Mouse (Mus musculus): Measurements from ENCODE around the gene Snapc2. TPM values are rescaled to one million over a fixed set of nuclear protein-coding genes. Genes with fewer than 3 reads are reported as not detected.

Gene Snapc2
- total RNA-seq, 1 experiment from 2014 or later: 15.7 TPM

DNA sequence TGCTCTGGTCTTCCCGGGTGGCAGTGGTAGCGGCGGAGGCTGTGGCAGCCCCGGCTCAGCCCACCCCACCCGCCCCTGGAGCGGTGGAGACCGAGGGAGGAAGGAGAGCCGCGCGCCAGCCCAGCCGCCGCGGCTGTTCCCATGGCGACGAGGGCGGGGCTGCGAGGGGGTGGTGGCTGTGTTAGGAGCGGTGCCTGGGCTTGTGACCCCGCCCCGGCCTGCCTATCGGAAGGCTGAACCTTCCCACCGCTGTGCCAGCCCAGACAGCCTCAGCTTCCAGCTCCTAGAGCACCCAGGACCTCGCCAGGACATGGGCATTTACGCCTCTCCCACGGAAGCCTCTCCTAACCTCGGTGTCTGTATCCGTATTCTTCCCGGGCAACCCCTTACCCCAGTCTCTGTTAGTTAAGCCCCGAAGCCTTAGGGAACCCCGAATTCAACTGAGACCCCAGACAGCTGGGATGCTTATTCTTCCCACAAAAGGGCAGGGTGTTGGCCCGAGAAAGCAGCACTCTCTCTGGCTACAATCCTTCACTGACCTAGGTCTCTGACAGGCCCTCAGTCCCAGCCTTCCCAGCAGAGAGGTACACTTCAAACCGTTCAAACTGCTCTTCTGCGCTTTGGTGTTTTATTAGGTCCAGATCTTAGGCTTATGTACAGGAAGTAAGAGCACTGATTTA is 6.4 kb downstream of the Snapc2 start, which contains the start of gene Ctxn1:
Gene Ctxn1 (minus strand): TSS at position 150 of the 680 bp plus-strand sequence.
- peak; percentile 78 for ATAC-seq (ENCODE audit: extremely low read depth, insufficient number of reproducible peaks, low FRiP score, poor library complexity, severe bottlenecking)

DNA sequence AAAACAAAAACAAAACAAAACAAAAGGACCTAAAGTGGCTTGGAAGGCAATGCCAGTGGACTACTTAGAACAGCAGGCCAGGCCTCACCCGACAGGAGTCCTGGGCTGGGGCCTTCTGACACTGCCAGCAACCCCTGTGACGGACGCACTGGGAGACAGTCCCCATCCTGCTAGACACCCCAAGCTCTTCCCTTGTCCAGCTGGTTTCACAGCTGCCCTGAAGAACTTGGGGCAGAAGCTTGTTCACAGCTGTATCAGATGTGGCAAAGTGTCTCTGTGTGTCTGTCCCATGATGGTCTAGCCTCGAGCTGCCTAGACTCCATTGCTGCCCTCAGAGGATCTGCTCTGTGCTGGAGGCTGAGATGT is 6.9 kb downstream of the Snapc2 start:
- ATAC-seq (ENCODE audit: extremely low read depth, insufficient number of reproducible peaks, low FRiP score, poor library complexity, severe bottlenecking): no peak

DNA sequence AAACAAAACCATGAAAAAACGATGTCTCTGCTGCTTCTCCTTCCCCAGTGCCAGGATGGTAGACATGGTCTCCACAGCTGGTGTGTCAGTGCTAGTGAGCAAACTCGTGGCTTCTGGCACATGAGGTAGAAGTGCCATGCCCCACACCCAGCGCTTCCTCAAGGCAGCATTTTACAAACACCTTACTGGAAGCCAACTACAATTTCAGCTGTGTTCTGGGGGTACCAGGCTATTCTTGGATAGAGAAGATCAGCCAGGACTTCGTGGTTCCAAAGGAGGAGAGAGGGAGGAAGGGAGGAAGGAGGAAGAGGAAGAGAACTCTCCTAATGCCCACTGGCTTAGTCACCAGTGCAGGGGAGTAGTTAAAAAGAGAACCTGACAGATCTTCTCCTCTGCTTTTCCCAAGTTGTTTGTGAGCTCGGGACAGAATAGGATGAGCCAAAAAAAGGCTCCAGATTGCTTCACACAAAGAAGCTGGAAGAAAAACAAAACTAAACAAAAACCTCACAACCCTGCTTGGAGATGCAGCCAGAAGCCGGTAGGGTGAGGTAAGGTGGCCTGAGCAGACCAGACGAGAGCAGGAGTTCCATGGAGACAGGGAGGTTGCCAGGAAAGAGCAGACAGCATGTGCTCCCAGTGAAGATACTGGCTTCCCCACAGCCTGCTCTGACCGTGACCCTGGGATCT is 10.4 kb downstream of the Snapc2 start:
- ATAC-seq (ENCODE audit: extremely low read depth, insufficient number of reproducible peaks, low FRiP score, poor library complexity, severe bottlenecking): no peak

GRCm38 (mm10) chr8:4265160-4265914 is 12.5 kb downstream of the Snapc2 start:
- no peak for ATAC-seq (ENCODE audit: extremely low read depth, insufficient number of reproducible peaks, low FRiP score, poor library complexity, severe bottlenecking)

GRCm38 (mm10) chr8:4267627-4268026 is 14.7 kb downstream of the Snapc2 start:
- 0 out of 2 replicates have a peak, but pooled peaks have one; percentile 15 for ATAC-seq (ENCODE audit: extremely low read depth, insufficient number of reproducible peaks, low FRiP score, poor library complexity, severe bottlenecking)

DNA sequence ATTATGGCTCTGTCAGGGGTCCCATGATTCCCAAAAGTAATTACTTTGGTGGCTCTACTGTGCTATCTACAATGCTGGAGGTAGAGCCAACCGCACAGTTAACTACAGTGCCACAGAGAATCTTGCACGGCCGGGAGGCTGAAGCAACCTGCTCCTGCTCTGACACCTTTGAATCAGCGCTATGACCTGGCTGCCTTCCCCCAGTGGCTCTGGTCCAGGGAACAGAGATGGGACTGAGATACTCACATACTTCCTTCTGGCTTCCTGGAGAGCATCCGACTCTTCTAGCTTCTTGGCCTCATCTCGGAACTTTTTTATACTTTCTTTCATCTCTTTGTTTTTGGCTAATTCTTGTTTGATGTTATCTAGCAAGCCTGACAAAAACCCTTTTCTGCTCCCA is 16.7 kb downstream of the Snapc2 start:
- ATAC-seq (ENCODE audit: extremely low read depth, insufficient number of reproducible peaks, low FRiP score, poor library complexity, severe bottlenecking): no peak

- ATAC-seq (ENCODE audit: extremely low read depth, insufficient number of reproducible peaks, low FRiP score, poor library complexity, severe bottlenecking): peak; percentile 98
These were observed 22.6 kb downstream of the Snapc2 start, which contains the start of gene Timm44 for GRCm38 (mm10) chr8:4275275-4276110. TSS of gene Timm44 (minus strand) at chr8:4275913.

DNA sequence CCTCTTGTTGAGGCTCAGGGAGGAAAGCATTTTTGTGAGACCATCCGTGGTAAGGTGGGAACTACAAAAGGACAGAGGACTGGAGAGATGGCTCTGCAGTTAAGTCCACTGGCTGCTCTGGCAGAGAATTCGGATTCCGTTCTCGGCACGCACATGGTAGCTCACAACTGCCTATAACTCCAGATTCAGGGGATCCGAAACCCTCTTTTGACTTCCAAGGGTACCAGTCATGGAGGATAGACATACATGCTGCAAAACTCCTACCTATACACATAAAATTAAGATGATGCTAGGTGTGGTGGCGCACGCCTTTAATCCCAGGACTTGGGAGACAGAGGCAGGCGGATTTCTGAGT is 23.2 kb downstream of the Snapc2 start:
- 0 out of 2 replicates have a peak, but pooled peaks have one; percentile 10 for ATAC-seq (ENCODE audit: extremely low read depth, insufficient number of reproducible peaks, low FRiP score, poor library complexity, severe bottlenecking)

- no peak for ATAC-seq (ENCODE audit: extremely low read depth, insufficient number of reproducible peaks, low FRiP score, poor library complexity, severe bottlenecking)
These were observed 39.9 kb downstream of the Snapc2 start for GRCm38 (mm10) chr8:4292738-4293137.

DNA sequence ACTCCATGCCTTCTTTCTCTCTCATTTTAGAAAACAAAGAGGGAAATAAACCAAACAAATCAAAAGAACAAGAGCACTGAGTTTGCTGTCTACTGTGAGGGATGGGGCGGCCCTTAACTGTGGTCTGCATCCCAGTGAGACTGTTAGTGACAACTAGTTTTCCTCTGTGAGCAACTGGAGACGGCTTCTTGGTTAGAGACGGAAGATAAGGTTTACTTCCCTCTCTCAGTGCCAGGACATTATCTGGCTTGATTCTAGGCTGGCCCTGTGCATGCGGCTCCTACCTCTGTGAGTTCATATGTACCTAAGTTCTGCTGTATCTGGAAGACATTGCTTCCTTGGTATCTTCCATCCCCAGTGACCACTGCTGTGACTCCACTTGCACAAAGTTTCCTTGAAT is 44.9 kb downstream of the Snapc2 start:
- no peak for ATAC-seq (ENCODE audit: extremely low read depth, insufficient number of reproducible peaks, low FRiP score, poor library complexity, severe bottlenecking)

DNA sequence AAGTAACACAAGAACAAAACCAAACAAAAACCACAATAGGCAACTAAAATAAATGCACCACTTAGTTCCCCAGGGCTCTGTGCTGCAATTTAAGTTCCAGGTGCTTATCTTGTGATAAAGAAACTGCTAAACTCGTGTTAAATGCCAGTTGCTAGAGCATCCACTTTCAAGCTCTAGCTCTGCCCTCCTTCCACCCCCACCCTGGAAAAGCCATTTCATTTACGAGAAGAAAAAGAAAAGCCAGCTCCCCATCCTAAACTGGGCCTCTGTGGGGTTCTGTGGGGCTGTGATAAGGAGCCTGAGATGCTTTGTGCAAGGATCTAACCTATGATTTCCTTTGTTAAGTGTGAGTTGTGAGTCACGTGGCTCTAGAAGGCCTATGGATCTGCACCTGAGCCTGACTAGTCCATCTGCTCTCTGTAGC is 51.3 kb downstream of the Snapc2 start:
- ATAC-seq (ENCODE audit: extremely low read depth, insufficient number of reproducible peaks, low FRiP score, poor library complexity, severe bottlenecking): no peak

Other genes starting within 250 kb of the Snapc2 start
- gene Cd209f, start 147.2 kb upstream of the Snapc2 start, total RNA-seq (2017): not detected in 2 replicates
- gene Cd209g, start 119.0 kb upstream of the Snapc2 start, total RNA-seq (2017): not detected in 2 replicates
- gene Evi5l, start 86.5 kb upstream of the Snapc2 start, total RNA-seq (2017): 10.2 and 16.6 TPM in 2 replicates
- gene Prr36, start 35.6 kb upstream of the Snapc2 start, total RNA-seq (2017): not detected in 2 replicates
- not detected in 2 replicates for gene Lrrc8e, start 26.3 kb upstream of the Snapc2 start, total RNA-seq (2017)
- gene Map2k7, start 14.3 kb upstream of the Snapc2 start, total RNA-seq (2017): 44.1 and 50.7 TPM in 2 replicates
- gene Gm49320, start 14.2 kb upstream of the Snapc2 start, total RNA-seq (2017): 1.4 TPM in 1 of 2 replicates, not detected in the other
- gene Tgfbr3l, start 4.9 kb upstream of the Snapc2 start, total RNA-seq (2017): 8.4 and 10.2 TPM in 2 replicates
- gene Ctxn1, start 6.2 kb downstream of the Snapc2 start, total RNA-seq (2017): 0.35 TPM in 1 of 2 replicates, not detected in the other
- 78.5 and 86.7 TPM in 2 replicates for gene Timm44, start 22.8 kb downstream of the Snapc2 start, total RNA-seq (2017)
- gene Ccl25, start 72.1 kb downstream of the Snapc2 start, total RNA-seq (2017): 11.5 TPM in 2 replicates
- 52.4 and 65.9 TPM in 2 replicates for gene Elavl1, start 72.3 kb downstream of the Snapc2 start, total RNA-seq (2017)
- gene Cers4, start 239.9 kb downstream of the Snapc2 start, total RNA-seq (2017): 19.6 and 21.2 TPM in 2 replicates